Mouse (Mus musculus): ENCODE measurements around the gene Pla2g6. TPM values are rescaled to one million over a fixed set of nuclear protein-coding genes. Genes with fewer than 3 reads are reported as not detected.

The Pla2g6 gene
- total and polyA plus RNA-seq, 2 experiments from 2014 or later = 17.6 to 26.8 TPM

GRCm38 (mm10) chr15:79306043-79306637, 22.1 kb downstream of the Pla2g6 start:
- H3K36me3 ChIP-seq (ENCODE audit: insufficient read depth, low read length) = peaks cover 7% of the 10 kb centered on the region; the same call in 1 of the 2 replicates
- no peak overlapping the region for H3K4me2 ChIP-seq (ENCODE audit: low read depth, low read length, poor library complexity, severe bottlenecking)
- H3K9ac ChIP-seq (replicated peaks; ENCODE audit: low read length, poor library complexity, severe bottlenecking) = no peak overlapping the region
- TF ChIP-seq CTCF (IDR thresholded peaks at IDR 0.05) = no peak
- 78% methylated on average over 23 of the region's 23 CpGs for WGBS
- no peaks in the 10 kb centered on the region for H3K9me3 ChIP-seq (ENCODE audit: low read length)
- no peak for ATAC-seq (ENCODE audit: low FRiP score)
- no peaks in the 10 kb centered on the region for H3K4me1 ChIP-seq (ENCODE audit: insufficient read depth, low read length)
- no peak overlapping the region for H3K4me3 ChIP-seq (ENCODE audit: low read depth, low read length)
- no peak overlapping the region for H3K27ac ChIP-seq (ENCODE audit: low read depth, low read length)
- no peak for DNase-seq (ENCODE audit: low spot score)
- H3K27me3 ChIP-seq (ENCODE audit: insufficient read depth, low read length) = no peaks in the 10 kb centered on the region

- Histone ChIP-seq H3K9me3 (ENCODE audit: low read length) (no peaks in the 10 kb centered on the region), H3K9ac (replicated peaks; ENCODE audit: low read length, poor library complexity, severe bottlenecking) (no peak overlapping the region), H3K27me3 (ENCODE audit: insufficient read depth, low read length) (no peaks in the 10 kb centered on the region), H3K4me1 (ENCODE audit: insufficient read depth, low read length) (no peaks in the 10 kb centered on the region), H3K36me3 (ENCODE audit: insufficient read depth, low read length) (peaks cover 8% of the 10 kb centered on the region; the same call in 1 of the 2 replicates), H3K4me3 (ENCODE audit: low read depth, low read length) (no peak overlapping the region), H3K4me2 (ENCODE audit: low read depth, low read length, poor library complexity, severe bottlenecking) (no peak overlapping the region), H3K27ac (ENCODE audit: low read depth, low read length) (no peak overlapping the region)
- ATAC-seq (ENCODE audit: low FRiP score) = no peak
- 54% methylated on average over 4 of the region's 5 CpGs for WGBS
- no peak for TF ChIP-seq CTCF (IDR thresholded peaks at IDR 0.05)
- no peak for DNase-seq (ENCODE audit: low spot score)
Observed at GRCm38 (mm10) chr15:79304832-79305231, 23.4 kb downstream of the Pla2g6 start.

GRCm38 (mm10) chr15:79303725-79304124, 24.5 kb downstream of the Pla2g6 start:
- DNase-seq (ENCODE audit: low spot score) = no peak
- ATAC-seq (ENCODE audit: low FRiP score) = no peak

GRCm38 (mm10) chr15:79299563-79300155, 28.5 kb downstream of the Pla2g6 start:
- H3K4me3 ChIP-seq (ENCODE audit: low read depth, low read length) = no peak overlapping the region
- no peaks in the 10 kb centered on the region for H3K9me3 ChIP-seq (ENCODE audit: low read length)
- H3K9ac ChIP-seq (replicated peaks; ENCODE audit: low read length, poor library complexity, severe bottlenecking) = no peak overlapping the region
- H3K4me1 ChIP-seq (ENCODE audit: insufficient read depth, low read length) = no peaks in the 10 kb centered on the region
- 90% methylated on average over 2 of the region's 2 CpGs for WGBS
- H3K27me3 ChIP-seq (ENCODE audit: insufficient read depth, low read length) = no peaks in the 10 kb centered on the region
- H3K4me2 ChIP-seq (ENCODE audit: low read depth, low read length, poor library complexity, severe bottlenecking) = no peak overlapping the region
- 0 out of 2 replicates have a peak, but pooled peaks cover 3% of the 10 kb centered on the region for H3K36me3 ChIP-seq (ENCODE audit: insufficient read depth, low read length)
- no peak for TF ChIP-seq CTCF (IDR thresholded peaks at IDR 0.05)
- DNase-seq (ENCODE audit: low spot score) (no peak), ATAC-seq (ENCODE audit: low FRiP score) (no peak)
- no peak overlapping the region for H3K27ac ChIP-seq (ENCODE audit: low read depth, low read length)

More at GRCm38 (mm10) chr15:79303725-79304124, 24.5 kb downstream of the Pla2g6 start:
- H3K36me3 ChIP-seq (ENCODE audit: insufficient read depth, low read length) = peaks cover 7% of the 10 kb centered on the region; the same call in 1 of the 2 replicates
- no peak overlapping the region for H3K9ac ChIP-seq (replicated peaks; ENCODE audit: low read length, poor library complexity, severe bottlenecking)
- 91% methylated on average over 8 of the region's 8 CpGs for WGBS
- TF ChIP-seq CTCF (IDR thresholded peaks at IDR 0.05) = no peak
- H3K4me2 ChIP-seq (ENCODE audit: low read depth, low read length, poor library complexity, severe bottlenecking) = no peak overlapping the region
- H3K27me3 ChIP-seq (ENCODE audit: insufficient read depth, low read length) = no peaks in the 10 kb centered on the region
- H3K9me3 ChIP-seq (ENCODE audit: low read length) = no peaks in the 10 kb centered on the region
- H3K4me3 ChIP-seq (ENCODE audit: low read depth, low read length) = no peak overlapping the region
- H3K4me1 ChIP-seq (ENCODE audit: insufficient read depth, low read length) = no peaks in the 10 kb centered on the region
- no peak overlapping the region for H3K27ac ChIP-seq (ENCODE audit: low read depth, low read length)

- Histone ChIP-seq H3K9ac (replicated peaks; ENCODE audit: low read length, poor library complexity, severe bottlenecking) (no peak overlapping the region), H3K27me3 (ENCODE audit: insufficient read depth, low read length) (no peaks in the 10 kb centered on the region), H3K4me3 (ENCODE audit: low read depth, low read length) (no peak overlapping the region), H3K9me3 (ENCODE audit: low read length) (no peaks in the 10 kb centered on the region), H3K4me1 (ENCODE audit: insufficient read depth, low read length) (no peaks in the 10 kb centered on the region), H3K36me3 (ENCODE audit: insufficient read depth, low read length) (0 out of 2 replicates have a peak, but pooled peaks cover 3% of the 10 kb centered on the region), H3K4me2 (ENCODE audit: low read depth, low read length, poor library complexity, severe bottlenecking) (no peak overlapping the region), H3K27ac (ENCODE audit: low read depth, low read length) (no peak overlapping the region)
- 85% methylated on average over 6 of the region's 6 CpGs for whole genome bisulfite sequencing
- DNase-seq (ENCODE audit: low spot score) = no peak
- TF ChIP-seq CTCF (IDR thresholded peaks at IDR 0.05) = no peak
- no peak for ATAC-seq (ENCODE audit: low FRiP score)
Observed at GRCm38 (mm10) chr15:79298553-79298952, 29.6 kb downstream of the Pla2g6 start.

GRCm38 (mm10) chr15:79292779-79293178, 35.4 kb downstream of the Pla2g6 start:
- no peaks in the 10 kb centered on the region for H3K9me3 ChIP-seq (ENCODE audit: low read length)
- H3K4me2 ChIP-seq (ENCODE audit: low read depth, low read length, poor library complexity, severe bottlenecking) = no peak overlapping the region
- no peak for ATAC-seq (ENCODE audit: low FRiP score)
- TF ChIP-seq CTCF (IDR thresholded peaks at IDR 0.05) = no peak
- DNase-seq (ENCODE audit: low spot score) = no peak
- H3K4me3 ChIP-seq (ENCODE audit: low read depth, low read length) = no peak overlapping the region
- WGBS = 84% methylated on average over 9 of the region's 9 CpGs
- no peaks in the 10 kb centered on the region for H3K4me1 ChIP-seq (ENCODE audit: insufficient read depth, low read length)
- H3K27ac ChIP-seq (ENCODE audit: low read depth, low read length) = no peak overlapping the region
- H3K27me3 ChIP-seq (ENCODE audit: insufficient read depth, low read length) = no peaks in the 10 kb centered on the region
- H3K9ac ChIP-seq (replicated peaks; ENCODE audit: low read length, poor library complexity, severe bottlenecking) = no peak overlapping the region
- no peaks in the 10 kb centered on the region for H3K36me3 ChIP-seq (ENCODE audit: insufficient read depth, low read length)
